Comparison of ENCODE assay signal across 22 mouse cellular contexts in genomic region chr14:21020435-21020834, GRCm38 (mm10). TPM values are rescaled to one million over a fixed set of nuclear protein-coding genes. Genes with fewer than 3 reads are reported as not detected.
DNase-seq lines count a peak whose midpoint lies in the region; ATAC-seq and TF ChIP-seq lines count a peak whose summit lies in the region.
"Had no signal": no experiment of that assay in that cellular context is flagged by ENCODE, and none has a peak within 500 bp of the region (broad histone marks: within the 10 kb centered on the region; RNA-seq: fewer than 3 reads in every experiment).

No protein-coding gene starts in this region.

- H3K27ac ChIP-seq in midbrain, postnatal 0 days (ENCODE audit: low read depth, low read length), result no peak overlapping the region
- no peak overlapping the region for H3K27ac ChIP-seq in midbrain, embryonic 13.5 days
- peak overlapping the region; percentile 84 for H3K27ac ChIP-seq in layer of hippocampus, adult 2 months
- H3K27ac ChIP-seq: embryonic facial prominence, embryonic 12.5 days; liver, embryonic 13.5 days; midbrain, embryonic 12.5 days had no signal

- TF ChIP-seq CTCF in midbrain, postnatal 0 days (IDR thresholded peaks at IDR 0.05), result no peak
- no peak for TF ChIP-seq CTCF in layer of hippocampus, adult 2 months (conservative IDR thresholded peaks at IDR 0.05)

- ATAC-seq in midbrain, postnatal 0 days (ENCODE audit: low FRiP score), result no peak
- no peak for ATAC-seq in midbrain, embryonic 13.5 days
- ATAC-seq: forebrain, postnatal 0 days; inflammation-experienced regulatory T-cells, adult 6 months had no signal

- no peaks in the 10 kb centered on the region for H3K4me1 ChIP-seq in midbrain, postnatal 0 days (ENCODE audit: insufficient read depth, low read length)
- no peaks in the 10 kb centered on the region for H3K4me1 ChIP-seq in midbrain, embryonic 13.5 days (replicated peaks)
- H3K4me1 ChIP-seq: embryonic facial prominence, embryonic 12.5 days; heart, embryonic 12.5 days; liver, embryonic 13.5 days; midbrain, embryonic 12.5 days had no signal

- no peak overlapping the region for H3K9ac ChIP-seq in midbrain, postnatal 0 days (replicated peaks; ENCODE audit: low read length, poor library complexity, severe bottlenecking)
- no peak overlapping the region for H3K9ac ChIP-seq in midbrain, embryonic 13.5 days (replicated peaks)
- H3K9ac ChIP-seq: embryonic facial prominence, embryonic 12.5 days; forebrain, postnatal 0 days; heart, embryonic 12.5 days; liver, embryonic 13.5 days; midbrain, embryonic 12.5 days had no signal

- 79% methylated on average over 8 of the region's 8 CpGs for WGBS in midbrain, postnatal 0 days
- 91% methylated on average over 8 of the region's 8 CpGs for WGBS in midbrain, embryonic 13.5 days

- H3K27me3 ChIP-seq in midbrain, postnatal 0 days (ENCODE audit: insufficient read depth, low read length), result no peaks in the 10 kb centered on the region
- no peaks in the 10 kb centered on the region for H3K27me3 ChIP-seq in midbrain, embryonic 13.5 days
- H3K27me3 ChIP-seq: embryonic facial prominence, embryonic 12.5 days; heart, embryonic 12.5 days; liver, embryonic 13.5 days; midbrain, embryonic 12.5 days had no signal

- no peak overlapping the region for H3K4me2 ChIP-seq in midbrain, postnatal 0 days (ENCODE audit: low read depth, low read length, poor library complexity, severe bottlenecking)
- H3K4me2 ChIP-seq in midbrain, embryonic 13.5 days (replicated peaks), result no peak overlapping the region
- H3K4me2 ChIP-seq: embryonic facial prominence, embryonic 12.5 days; heart, embryonic 12.5 days; liver, embryonic 13.5 days; midbrain, embryonic 12.5 days had no signal

- H3K4me3 ChIP-seq in midbrain, postnatal 0 days (ENCODE audit: low read depth, low read length), result no peak overlapping the region
- H3K4me3 ChIP-seq in midbrain, embryonic 13.5 days (replicated peaks), result no peak overlapping the region
- no peak overlapping the region for H3K4me3 ChIP-seq in layer of hippocampus, adult 2 months
- H3K4me3 ChIP-seq: embryonic facial prominence, embryonic 12.5 days; heart, embryonic 12.5 days; liver, embryonic 13.5 days; midbrain, embryonic 12.5 days had no signal

- peak; percentile 35 to 55 for DNase-seq in frontal cortex, adult 2 months (ENCODE audit: extremely low spot score in 1 of 2, low spot score in 1 of 2)
- no peak for DNase-seq in frontal cortex, postnatal 36 days (ENCODE audit: low spot score in 2 of 2)
- DNase-seq in midbrain, postnatal 0 days (ENCODE audit: low spot score), result peak; percentile 9
- DNase-seq in layer of hippocampus, adult 2 months (ENCODE audit: low spot score in 2 of 2), result peak in 1 of 2 experiments; percentile 77
- peak; percentile 29 to 52 for DNase-seq in layer of hippocampus, postnatal 10 days (ENCODE audit: low spot score in 2 of 2)
- DNase-seq in adrenal gland, adult (ENCODE audit: inconsistent age in 2 of 2, low spot score in 1 of 2), result no peak
- DNase-seq: adrenal gland, postnatal 10 days; B cell, adult 2 months; cerebellum, postnatal 14 days; forebrain, postnatal 0 days; gastrocnemius, postnatal 25 days; heart, adult 18-20 months; heart, postnatal 10 days; kidney, adult 18-20 months; liver, embryonic 13.5 days; lung, adult 2 months; lung, postnatal 14 days had no signal

- peaks cover 10% of the 10 kb centered on the region for H3K36me3 ChIP-seq in midbrain, postnatal 0 days (ENCODE audit: insufficient read depth, low read length)
- peaks cover 26% of the 10 kb centered on the region for H3K36me3 ChIP-seq in midbrain, embryonic 13.5 days

- H3K9me3 ChIP-seq in midbrain, postnatal 0 days (ENCODE audit: low read length), result no peaks in the 10 kb centered on the region
- no peaks in the 10 kb centered on the region for H3K9me3 ChIP-seq in midbrain, embryonic 13.5 days
- H3K9me3 ChIP-seq: embryonic facial prominence, embryonic 12.5 days; heart, embryonic 12.5 days; liver, embryonic 13.5 days; midbrain, embryonic 12.5 days had no signal

RNA-seq across cellular contexts. Expression of gene Ap3m1, which starts 31.9 kb away (rescaled TPM):
- 54.2 and 57.1 TPM in 2 replicates for polyA plus RNA-seq in frontal cortex, adult 2 months (2012; rRNA removed)
- 53.9 and 67.6 TPM in 2 replicates for total RNA-seq in midbrain, postnatal 0 days (2014; rRNA removed)
- polyA plus RNA-seq in midbrain, postnatal 0 days (2015; fragmentation: Nextera tagmentation; extraction: Ambion mirVana), result 50.1 and 54.2 TPM in 2 replicates
- polyA plus RNA-seq in midbrain, embryonic 13.5 days (2015; fragmentation: Nextera tagmentation; extraction: Ambion mirVana), result 103 TPM in 2 replicates
- total RNA-seq in layer of hippocampus, adult 2 months (2021), result 10 to 100 TPM; 67.0 to 70.9 TPM
- total RNA-seq in layer of hippocampus, postnatal 10 days (2021), result 10 to 100 TPM; 81.8 to 86.9 TPM

RNA-seq across cellular contexts. Expression of gene Adk, which starts 31.9 kb away (rescaled TPM):
- polyA plus RNA-seq in frontal cortex, adult 2 months (2012; rRNA removed), result 80.6 and 84.0 TPM in 2 replicates
- total RNA-seq in midbrain, postnatal 0 days (2014; rRNA removed), result 25.3 and 27.3 TPM in 2 replicates
- 48.3 and 50.6 TPM in 2 replicates for polyA plus RNA-seq in midbrain, postnatal 0 days (2015; fragmentation: Nextera tagmentation; extraction: Ambion mirVana)
- 50.0 and 53.5 TPM in 2 replicates for polyA plus RNA-seq in midbrain, embryonic 13.5 days (2015; fragmentation: Nextera tagmentation; extraction: Ambion mirVana)
- 10 to 100 TPM; 62.5 to 72.3 TPM for total RNA-seq in layer of hippocampus, adult 2 months (2021)
- 10 to 100 TPM; 70.3 to 70.6 TPM for total RNA-seq in layer of hippocampus, postnatal 10 days (2021)

Comparison
In these comparisons a context has a peak if more than half of its experiments do, and no peak if none do; other contexts are left out.
1. DNase-seq: peak in frontal cortex, adult 2 months (2 of 2), midbrain, postnatal 0 days (single experiment) and layer of hippocampus, postnatal 10 days (2 of 2); none in frontal cortex, postnatal 36 days (0 of 2) and adrenal gland, adult (0 of 2).